Mouse (Mus musculus) ovary, postnatal 14 days (tissue): ENCODE measurements around the gene Pcx.

Experiments
- DNase-seq: peaks from one replicate; pipeline ENCODE4 v3.0.0; 2022; ENCODE audit warnings: low spot score

Pcx gene

GRCm38 (mm10) chr19:4509986-4510963, at the start of gene Pcx:
Gene Pcx (plus strand): TSS chr19:4510472.
- DNase-seq = peak; percentile 98

GRCm38 (mm10) chr19:4461981-4462380, 48.3 kb upstream of the Pcx start:
- no peak for DNase-seq

GRCm38 (mm10) chr19:4464666-4465065, 45.6 kb upstream of the Pcx start:
- no peak for DNase-seq

- no peak for DNase-seq
These were observed 41.9 kb upstream of the Pcx start for GRCm38 (mm10) chr19:4468363-4468762.

GRCm38 (mm10) chr19:4473549-4473948, 36.7 kb upstream of the Pcx start:
- DNase-seq = no peak

- DNase-seq = no peak
These were observed 35.5 kb upstream of the Pcx start for GRCm38 (mm10) chr19:4474739-4475138.

- DNase-seq = no peak
These were observed 34.9 kb upstream of the Pcx start for GRCm38 (mm10) chr19:4475224-4475925.

GRCm38 (mm10) chr19:4476601-4477257, 33.5 kb upstream of the Pcx start:
- DNase-seq = no peak

GRCm38 (mm10) chr19:4477345-4478189, 32.7 kb upstream of the Pcx start, which contains the start of gene Syt12:
Gene Syt12 (minus strand): TSS chr19:4477447.
- no peak for DNase-seq

- no peak for DNase-seq
These were observed 32.1 kb upstream of the Pcx start for GRCm38 (mm10) chr19:4478190-4478516.

GRCm38 (mm10) chr19:4480041-4480440, 30.2 kb upstream of the Pcx start:
- no peak for DNase-seq

- no peak for DNase-seq
These were observed 28.9 kb upstream of the Pcx start for GRCm38 (mm10) chr19:4481326-4481725.

GRCm38 (mm10) chr19:4482111-4482859, 28.0 kb upstream of the Pcx start:
- no peak for DNase-seq

- no peak for DNase-seq
These were observed 25.3 kb upstream of the Pcx start for GRCm38 (mm10) chr19:4485006-4485405.

GRCm38 (mm10) chr19:4487877-4488276, 22.4 kb upstream of the Pcx start:
- no peak for DNase-seq

- DNase-seq = no peak
These were observed 19.1 kb upstream of the Pcx start for GRCm38 (mm10) chr19:4491080-4491695.

- DNase-seq = no peak
These were observed 17.6 kb upstream of the Pcx start for GRCm38 (mm10) chr19:4492526-4493296.

- DNase-seq = no peak
These were observed 15.6 kb upstream of the Pcx start for GRCm38 (mm10) chr19:4494707-4495106.

- no peak for DNase-seq
These were observed 14.5 kb upstream of the Pcx start for GRCm38 (mm10) chr19:4495814-4496213.
